Mouse (Mus musculus) lung, embryonic 16.5 days (tissue): ENCODE results near the gene Pacsin2. TPM values are rescaled to one million over a fixed set of nuclear protein-coding genes. Genes with fewer than 3 reads are reported as not detected.
"Not testable (repeated sequence)": the region's sequence is repeated elsewhere in the genome, so short reads cannot be mapped to it uniquely, and the experiment has no call there.

Experiments
- ATAC-seq: fragments of 200-750 bp; cut with Nextera tagmentation; 2 replicates; pipeline ENCODE4 v1.8.0; 2017; ENCODE audit warnings: low read depth, mild to moderate bottlenecking, moderate library complexity
- H3K27ac ChIP-seq: fragments of 300-500 bp; sonication (generic); 2 replicates; pipeline ENCODE4 v1.5.1; 2014; ENCODE audit warnings: mild to moderate bottlenecking, control low read depth, low read length
- H3K27me3 ChIP-seq: fragments of 300-500 bp; sonication (generic); 2 replicates; pipeline ENCODE4 v1.6.1; 2014; ENCODE audit warnings: low read depth, low read length, mixed read lengths; ENCODE audit not compliant: control insufficient read depth, insufficient read depth
- H3K36me3 ChIP-seq: fragments of 300-500 bp; sonication (generic); 2 replicates; pipeline ENCODE4 v1.6.1; 2014; ENCODE audit warnings: low read length; ENCODE audit not compliant: control insufficient read depth, insufficient read depth
- H3K4me1 ChIP-seq: fragments of 300-500 bp; sonication (generic); replicated peaks from 2 replicates; pipeline ENCODE4 v1.6.1; 2014; ENCODE audit warnings: low read length, mixed read lengths; ENCODE audit not compliant: control insufficient read depth, insufficient read depth
- H3K4me2 ChIP-seq: fragments of 300-500 bp; sonication (generic); 2 replicates; pipeline ENCODE4 v1.6.1; 2014; ENCODE audit warnings: low read depth, low read length, control low read depth
- H3K4me3 ChIP-seq: fragments of 300-500 bp; sonication (generic); 2 replicates; pipeline ENCODE4 v1.5.1; 2014; ENCODE audit warnings: mild to moderate bottlenecking, low read length, control low read depth
- H3K9ac ChIP-seq: fragments of 300-500 bp; sonication (generic); 2 replicates; pipeline ENCODE4 v1.6.1; 2014; ENCODE audit warnings: low read length, control low read depth
- H3K9me3 ChIP-seq: fragments of 300-500 bp; sonication (generic); 2 replicates; pipeline ENCODE4 v1.6.1; 2016; ENCODE audit warnings: low read length; ENCODE audit not compliant: control insufficient read depth
- WGBS: fragments of 180-500 bp; shearing (Covaris S2); extraction: QIAGEN DNeasy Blood & Tissue Kit; methylation state at CpG from one replicate; pipeline ENCODE4 v1.1.7; 2014; 5-methylcytosine and 5-hydroxymethylcytosine counted together
- polyA plus RNA-seq: library from polyadenylated mRNA; unstranded; fragments of >200 nt; fragmentation: Nextera tagmentation; extraction: Ambion mirVana; gene quantifications from 2 replicates; pipeline ENCODE4 v1.2.1, GENCODE M21; 2015

Gene Pacsin2
- polyA plus RNA-seq, 1 experiment from 2014 or later: 71.4 TPM

GRCm38 (mm10) chr15:83383136-83383535 lies 81.3 kb downstream of the Pacsin2 start:
- Histone ChIP-seq H3K9ac (no peak overlapping the region), H3K9me3 (no peaks in the 10 kb centered on the region), H3K27ac (no peak overlapping the region), H3K4me2 (no peak overlapping the region), H3K4me1 (no peaks in the 10 kb centered on the region), H3K27me3 (no peaks in the 10 kb centered on the region), H3K36me3 (peaks cover 35% of the 10 kb centered on the region), H3K4me3 (no peak overlapping the region)
- 86% methylated on average over 5 of the region's 5 CpGs for WGBS
- ATAC-seq: no peak

GRCm38 (mm10) chr15:83382467-83382866 lies 81.9 kb downstream of the Pacsin2 start:
- Histone ChIP-seq H3K4me3 (no peak overlapping the region), H3K9ac (no peak overlapping the region), H3K9me3 (no peaks in the 10 kb centered on the region), H3K27me3 (no peaks in the 10 kb centered on the region), H3K36me3 (peaks cover 30% of the 10 kb centered on the region), H3K27ac (no peak overlapping the region), H3K4me2 (no peak overlapping the region), H3K4me1 (no peaks in the 10 kb centered on the region)
- no peak for ATAC-seq
- 91% methylated on average over 4 of the region's 4 CpGs for WGBS

DNA sequence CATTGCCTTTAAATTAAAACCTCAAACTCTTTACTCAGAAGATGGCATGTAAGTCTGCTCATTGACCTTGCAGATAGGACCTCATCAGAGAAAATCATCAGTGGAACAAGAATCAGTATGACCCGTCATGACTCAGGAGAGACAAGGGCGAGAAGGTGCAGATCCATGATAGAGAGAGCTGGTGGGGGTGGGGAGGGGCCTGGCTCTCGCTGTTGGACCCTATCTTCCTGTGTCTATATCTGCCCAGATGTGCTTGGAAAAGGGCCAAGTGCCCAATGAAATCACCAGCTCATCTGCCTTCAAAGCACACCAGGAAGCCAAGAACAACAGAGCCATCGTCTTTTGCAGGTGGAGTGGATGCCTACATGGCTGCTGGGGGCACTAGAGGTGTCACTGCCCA lies 87.3 kb downstream of the Pacsin2 start:
- peaks cover 10% of the 10 kb centered on the region for H3K36me3 ChIP-seq
- no peaks in the 10 kb centered on the region for H3K27me3 ChIP-seq
- H3K9ac ChIP-seq: no peak overlapping the region
- peaks cover 5% of the 10 kb centered on the region; the same call in 1 of the 2 replicates for H3K4me1 ChIP-seq
- WGBS: 67% methylated on average over 4 of the region's 4 CpGs
- H3K4me2 ChIP-seq: no peak overlapping the region
- ATAC-seq: no peak
- H3K27ac ChIP-seq: no peak overlapping the region
- no peaks in the 10 kb centered on the region for H3K9me3 ChIP-seq
- H3K4me3 ChIP-seq: no peak overlapping the region

- Histone ChIP-seq H3K27ac (no peak overlapping the region), H3K4me1 (peaks cover 5% of the 10 kb centered on the region; the same call in 1 of the 2 replicates), H3K9ac (no peak overlapping the region; the same call in none of the 2 replicates), H3K27me3 (no peaks in the 10 kb centered on the region), H3K36me3 (peaks cover 6% of the 10 kb centered on the region), H3K9me3 (no peaks in the 10 kb centered on the region), H3K4me3 (no peak overlapping the region), H3K4me2 (no peak overlapping the region)
- 55% methylated on average over 4 of the region's 4 CpGs for WGBS
- ATAC-seq: peak; percentile 56
These were observed 89.3 kb downstream of the Pacsin2 start for GRCm38 (mm10) chr15:83375136-83375535.

DNA sequence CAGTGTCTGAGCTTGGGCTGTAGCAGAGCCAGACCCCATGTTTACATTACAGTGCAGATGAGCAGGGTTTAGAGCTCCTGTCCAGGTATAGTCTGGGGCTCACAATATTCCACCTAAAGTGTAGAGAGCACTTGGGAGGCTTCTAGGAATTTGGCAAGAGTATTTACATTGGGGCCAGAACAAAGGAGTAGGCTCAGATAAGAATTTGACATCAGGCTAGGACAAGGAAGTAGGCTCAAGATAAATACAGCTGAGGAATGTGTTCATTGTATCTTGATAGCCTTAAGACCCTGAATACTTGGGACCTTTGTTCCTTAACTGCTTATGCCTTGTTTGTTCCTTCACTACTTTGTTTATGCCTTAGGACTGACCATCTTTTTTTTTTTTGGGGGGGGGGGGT lies 90.3 kb downstream of the Pacsin2 start:
- Histone ChIP-seq H3K27ac (no peak overlapping the region), H3K9me3 (no peaks in the 10 kb centered on the region)

GRCm38 (mm10) chr15:83368702-83369101 lies 95.7 kb downstream of the Pacsin2 start:
- WGBS: 88% methylated on average over 4 of the region's 4 CpGs

More for the DNA sequence above, 90.3 kb downstream of the Pacsin2 start:
- Histone ChIP-seq H3K36me3 (peaks cover 6% of the 10 kb centered on the region), H3K9ac (no peak overlapping the region), H3K27me3 (no peaks in the 10 kb centered on the region), H3K4me1 (peaks cover 5% of the 10 kb centered on the region; the same call in 1 of the 2 replicates), H3K4me3 (no peak overlapping the region), H3K4me2 (no peak overlapping the region)
- ATAC-seq: peak; percentile 30; the same call in 1 of the 2 replicates

DNA sequence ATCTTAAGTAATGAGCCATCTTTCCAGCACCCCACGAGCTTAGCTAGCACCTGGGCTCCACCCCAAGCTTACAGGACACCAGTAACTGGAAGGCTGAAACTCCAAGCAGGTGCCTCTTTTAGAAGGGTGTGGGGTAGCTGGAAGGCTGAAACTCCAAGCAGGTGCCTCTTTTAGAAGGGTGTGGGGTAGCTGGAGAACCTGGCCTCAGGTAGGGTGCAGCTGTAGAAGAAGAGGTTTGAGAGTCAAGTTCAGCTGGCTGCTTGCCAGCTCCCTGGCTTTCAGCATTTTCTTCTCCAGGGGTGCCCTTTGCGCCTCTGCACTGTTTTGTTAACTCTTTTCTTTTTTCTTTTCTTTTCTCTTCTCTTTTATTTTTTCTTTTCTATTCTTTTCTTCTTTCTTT lies 96.1 kb downstream of the Pacsin2 start:
- Histone ChIP-seq H3K4me2 (0 out of 2 replicates have a peak overlapping the region, but pooled peaks have one; percentile 8), H3K36me3 (peaks cover 4% of the 10 kb centered on the region), H3K27ac (peak overlapping the region; percentile 87), H3K4me1 (peaks cover 6% of the 10 kb centered on the region; the same call in 1 of the 2 replicates), H3K4me3 (no peak overlapping the region), H3K27me3 (no peaks in the 10 kb centered on the region), H3K9me3 (no peaks in the 10 kb centered on the region), H3K9ac (no peak overlapping the region)
- peak; percentile 67 for ATAC-seq
- WGBS: 71% methylated on average over 2 of the region's 2 CpGs

More at GRCm38 (mm10) chr15:83368702-83369101, 95.7 kb downstream of the Pacsin2 start:
- not testable (repeated sequence) for H3K4me1 ChIP-seq, ATAC-seq, H3K4me3 ChIP-seq, H3K36me3 ChIP-seq, H3K4me2 ChIP-seq, H3K9ac ChIP-seq, H3K27ac ChIP-seq, H3K27me3 ChIP-seq, H3K9me3 ChIP-seq

- Histone ChIP-seq H3K27me3 (no peaks in the 10 kb centered on the region), H3K9ac (peak overlapping the region; percentile 59), H3K4me2 (peak overlapping the region; percentile 87), H3K27ac (no peak overlapping the region), H3K4me3 (peak overlapping the region; percentile 56), H3K4me1 (peaks cover 6% of the 10 kb centered on the region; the same call in 1 of the 2 replicates), H3K9me3 (no peaks in the 10 kb centered on the region), H3K36me3 (no peaks in the 10 kb centered on the region)
- WGBS: 9% methylated on average over 58 of the region's 58 CpGs
- ATAC-seq: peak; percentile 91
These were observed 97.4 kb downstream of the Pacsin2 start for GRCm38 (mm10) chr15:83366933-83367552.

DNA sequence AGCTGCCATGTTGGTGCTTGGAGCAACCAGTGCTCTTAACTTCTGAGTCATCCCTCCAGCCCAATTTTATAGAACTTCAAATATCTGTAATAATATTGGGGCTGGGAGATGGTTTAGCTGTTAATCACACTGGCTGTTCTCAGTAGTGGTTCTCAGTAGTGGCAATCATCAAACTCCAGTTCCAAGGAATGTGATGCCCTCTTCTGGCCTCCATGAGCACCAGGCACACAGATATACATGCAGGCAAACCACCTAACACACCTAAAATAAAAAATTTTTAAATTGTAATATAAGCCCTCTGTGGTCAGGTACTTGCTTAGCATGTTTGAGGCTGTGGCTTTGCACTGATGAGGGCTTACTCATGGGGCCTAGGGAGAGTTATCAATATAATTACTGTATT lies 98.7 kb downstream of the Pacsin2 start:
- Histone ChIP-seq H3K4me2 (peak overlapping the region; percentile 11; the same call in 1 of the 2 replicates), H3K9ac (no peak overlapping the region), H3K27ac (no peak overlapping the region), H3K36me3 (no peaks in the 10 kb centered on the region), H3K27me3 (no peaks in the 10 kb centered on the region), H3K9me3 (no peaks in the 10 kb centered on the region), H3K4me3 (peak overlapping the region; percentile 56; the same call in 1 of the 2 replicates), H3K4me1 (peaks cover 6% of the 10 kb centered on the region; the same call in 1 of the 2 replicates)
- no peak for ATAC-seq
